Mouse (Mus musculus) gonadal fat pad, adult 2 months (tissue): ENCODE data around the gene Gm13124. TPM values are rescaled to one million over a fixed set of nuclear protein-coding genes. Genes with fewer than 3 reads are reported as not detected.
"Not testable (repeated sequence)": the region's sequence is repeated elsewhere in the genome, so short reads cannot be mapped to it uniquely, and the experiment has no call there.

Experiments
- DNase-seq: peaks from one replicate; pipeline ENCODE4 v3.0.0-alpha.2; 2012; ENCODE audit warnings: low read depth
- polyA plus RNA-seq: library from polyadenylated mRNA; depleted of rRNA; stranded (reverse); fragments of >200 nt; gene quantifications from 2 replicates; pipeline ENCODE4 v1.2.3, GENCODE M21; 2012; rRNA removed

Gm13124 gene
- not detected in 2 replicates for polyA plus RNA-seq

- DNase-seq: no peak
These were observed at the start of gene Gm13124 for GRCm38 (mm10) chr4:144565034-144565433. Gene Gm13124 (minus strand): TSS chr4:144565134.

- no peak for DNase-seq
These were observed 49.7 kb upstream of the Gm13124 start for GRCm38 (mm10) chr4:144614586-144614985.

GRCm38 (mm10) chr4:144613407-144613806 is 48.5 kb upstream of the Gm13124 start, which contains the start of gene Aadacl4:
Gene Aadacl4 (plus strand): TSS chr4:144613707.
- DNase-seq: no peak

- DNase-seq: peak; percentile 89
These were observed 27.9 kb upstream of the Gm13124 start for GRCm38 (mm10) chr4:144592790-144593189.

- not testable (repeated sequence) for DNase-seq
These were observed 21.3 kb upstream of the Gm13124 start for GRCm38 (mm10) chr4:144586207-144586606.

GRCm38 (mm10) chr4:144567752-144568151 is 2.8 kb upstream of the Gm13124 start:
- DNase-seq: no peak

- DNase-seq: no peak
These were observed 3.7 kb downstream of the Gm13124 start for GRCm38 (mm10) chr4:144561205-144561604.

GRCm38 (mm10) chr4:144559792-144560191 is 5.1 kb downstream of the Gm13124 start:
- DNase-seq: no peak

- DNase-seq: no peak
These were observed 13.8 kb downstream of the Gm13124 start for GRCm38 (mm10) chr4:144551156-144551555.

GRCm38 (mm10) chr4:144545339-144545738 is 19.6 kb downstream of the Gm13124 start:
- DNase-seq: not testable (repeated sequence)

GRCm38 (mm10) chr4:144544689-144545088 is 20.2 kb downstream of the Gm13124 start:
- DNase-seq: no peak

- DNase-seq: no peak
These were observed 45.4 kb downstream of the Gm13124 start, which contains the start of gene 9430007A20Rik for GRCm38 (mm10) chr4:144519522-144519921. Gene 9430007A20Rik (plus strand): TSS chr4:144519822.

- peak; percentile 54 for DNase-seq
These were observed 58.4 kb downstream of the Gm13124 start for GRCm38 (mm10) chr4:144506518-144506917.

Other genes starting within 250 kb of the Gm13124 start
- not detected in 2 replicates for gene Gm13128, start 234.9 kb downstream of the Gm13124 start, polyA plus RNA-seq
- gene Gm13119, start 207.2 kb downstream of the Gm13124 start, polyA plus RNA-seq: not detected in 2 replicates
- not detected in 2 replicates for gene Pramef20, start 187.2 kb downstream of the Gm13124 start, polyA plus RNA-seq
- 5.5 and 6.4 TPM in 2 replicates for gene Pramef12, start 156.7 kb downstream of the Gm13124 start, polyA plus RNA-seq
- gene 1700012P22Rik, start 126.4 kb downstream of the Gm13124 start, polyA plus RNA-seq: 0.55 and 0.95 TPM in 2 replicates
- not detected in 2 replicates for gene Gm9944, start 111.8 kb downstream of the Gm13124 start, polyA plus RNA-seq
- gene Aadacl3, start 101.4 kb downstream of the Gm13124 start, polyA plus RNA-seq: not detected in 2 replicates
- gene 9430007A20Rik, start 45.3 kb downstream of the Gm13124 start, polyA plus RNA-seq: not detected in 2 replicates
- gene Aadacl4, start 48.6 kb upstream of the Gm13124 start, polyA plus RNA-seq: not detected in 2 replicates
- gene Gm436, start 121.2 kb upstream of the Gm13124 start, polyA plus RNA-seq: not detected in 2 replicates
- gene Gm13178, start 156.3 kb upstream of the Gm13124 start, polyA plus RNA-seq: not detected in 2 replicates
- gene Gm438, start 221.4 kb upstream of the Gm13124 start, polyA plus RNA-seq: not detected in 2 replicates